Mouse (Mus musculus) megakaryocyte, adult 5-6 weeks (primary cell): ENCODE measurements at regions not wholly inside any gene's neighbourhood (a gene's known extent, or its start where the extent isn't known, plus 50 kb on each side); places are given as distances from the start of the nearest gene placed in this dataset.
A peak's percentile ranks its signal among the peaks of the same experiment; 100 is the strongest.

Experiments used
- ATAC-seq: 2 replicates; pipeline ENCODE4 v1.8.0; 2016; ENCODE audit warnings: mild to moderate bottlenecking, inconsistent platforms; ENCODE audit not compliant: poor library complexity, severe bottlenecking

- ATAC-seq = no peak
Measured at GRCm38 (mm10) chr13:56021716-56022115, 114.4 kb downstream of the H2afy start.

GRCm38 (mm10) chr13:56014006-56014405 is 122.2 kb downstream of the H2afy start:
- peak; percentile 74 for ATAC-seq

- ATAC-seq = no peak
Measured at GRCm38 (mm10) chr13:56010416-56010815, 125.7 kb downstream of the H2afy start.

DNA sequence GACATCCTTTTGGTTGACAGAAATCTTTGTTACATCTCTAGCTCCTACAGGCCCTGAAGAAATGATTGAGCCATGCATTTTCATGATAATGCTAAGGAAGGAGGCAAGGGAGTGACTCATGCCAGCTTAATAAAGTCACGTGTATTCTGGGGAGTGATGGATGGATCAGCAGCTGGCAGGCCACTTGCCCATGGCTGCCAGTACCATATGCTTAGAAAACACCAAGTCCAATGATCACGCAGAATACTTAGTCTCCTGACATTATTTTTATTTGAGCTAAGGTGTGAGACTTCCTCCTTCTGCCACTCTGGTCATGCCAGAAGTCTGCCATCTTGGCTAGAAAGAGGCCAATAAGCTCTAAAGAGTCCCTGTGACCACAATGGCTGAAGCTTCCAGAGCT is 129.3 kb downstream of the H2afy start:
- no peak for ATAC-seq

DNA sequence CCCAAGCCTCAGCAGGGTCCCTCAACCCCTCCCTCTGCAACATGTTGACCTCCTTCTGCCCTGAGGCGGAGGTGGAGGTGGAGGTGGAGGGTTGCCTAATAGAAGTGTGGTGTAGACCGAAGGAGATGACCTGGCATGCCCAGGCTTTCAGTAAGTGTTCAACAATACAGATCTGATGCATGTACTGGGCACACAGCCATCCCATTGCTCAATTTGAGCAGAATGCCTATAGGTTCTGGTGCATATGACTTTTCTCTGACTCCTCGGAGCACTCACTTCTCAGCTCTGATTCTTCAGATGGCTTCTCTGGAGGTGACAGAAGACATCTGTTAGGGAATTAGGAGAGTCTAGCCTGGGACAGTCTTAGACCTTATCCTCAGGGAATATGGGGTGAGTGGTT is 130.4 kb downstream of the H2afy start:
- no peak for ATAC-seq

DNA sequence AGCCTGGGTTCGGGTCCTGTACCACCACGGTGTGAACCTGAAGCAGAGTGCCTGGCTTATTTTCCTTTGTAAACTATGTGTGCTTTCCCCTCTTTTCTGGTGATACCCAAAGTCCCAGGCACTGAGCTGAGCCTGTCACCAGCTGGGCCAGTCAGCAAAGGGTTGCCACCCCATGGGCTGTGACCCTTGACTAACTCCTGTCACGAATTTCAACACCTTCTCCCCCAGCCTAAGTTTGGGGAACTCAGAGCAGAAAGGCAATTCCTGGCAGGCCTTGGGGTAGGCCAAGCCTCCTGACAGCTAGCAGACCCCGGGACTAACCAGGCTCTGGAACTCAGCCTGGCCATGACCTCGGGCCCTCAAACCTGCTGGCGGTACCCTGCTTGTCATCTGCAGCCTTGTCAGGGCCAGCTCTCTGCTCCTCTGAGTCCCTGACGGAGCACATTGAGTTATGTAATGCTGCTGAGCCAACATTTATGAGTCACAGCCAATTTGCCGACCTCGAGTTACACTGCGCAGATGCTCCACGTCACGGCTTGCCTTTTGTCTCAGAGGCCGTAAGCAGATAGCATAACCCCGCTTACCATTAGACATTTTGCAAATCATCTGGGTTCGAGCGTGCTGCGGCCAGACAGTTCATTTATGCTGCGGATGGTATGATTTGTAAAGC is 132.3 kb downstream of the H2afy start:
- peak; percentile 80 for ATAC-seq

- ATAC-seq = no peak
Measured at GRCm38 (mm10) chr13:55995255-55995654, 140.9 kb downstream of the H2afy start.

DNA sequence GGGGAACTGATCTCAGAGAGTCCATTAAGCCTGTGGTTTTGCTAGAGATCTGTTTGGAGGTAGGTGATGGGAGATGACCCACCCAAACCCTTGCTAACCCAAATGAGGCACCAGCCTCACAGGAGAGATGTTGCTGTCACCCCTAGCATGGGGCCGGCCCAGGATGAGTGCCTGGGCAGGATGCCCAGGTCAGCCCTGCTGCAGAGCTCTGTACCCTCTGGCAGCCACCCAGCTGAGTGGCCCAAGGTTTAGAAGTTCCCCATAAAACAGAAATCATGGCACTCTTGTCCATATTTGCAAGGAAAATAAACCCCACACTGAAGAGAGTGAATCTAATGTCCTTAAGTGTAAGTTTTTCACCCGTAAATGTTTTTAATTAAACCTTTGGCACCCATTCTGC is 141.7 kb downstream of the H2afy start:
- ATAC-seq = no peak

DNA sequence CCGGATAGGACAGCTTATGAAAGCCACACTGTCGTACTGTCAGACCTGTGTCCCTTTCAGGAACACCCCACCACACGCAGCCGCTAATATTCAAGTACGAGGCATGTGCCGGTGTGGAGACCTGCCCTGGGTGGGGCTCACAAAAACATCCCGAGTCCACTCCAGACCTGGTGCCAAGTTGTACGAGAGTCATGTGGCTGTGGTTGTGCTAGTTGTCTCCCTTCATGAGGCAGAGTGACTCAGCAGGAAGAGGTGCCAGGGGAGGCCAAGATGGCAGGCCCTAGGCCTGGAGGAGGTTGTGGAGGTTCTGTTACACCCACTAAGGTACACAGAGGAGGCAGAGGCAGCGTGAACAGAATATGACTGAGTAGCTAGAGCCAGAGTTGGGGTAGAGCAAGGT is 143.5 kb downstream of the H2afy start:
- no peak for ATAC-seq

GRCm38 (mm10) chr13:55991216-55991615 is 144.9 kb downstream of the H2afy start:
- ATAC-seq = no peak

DNA sequence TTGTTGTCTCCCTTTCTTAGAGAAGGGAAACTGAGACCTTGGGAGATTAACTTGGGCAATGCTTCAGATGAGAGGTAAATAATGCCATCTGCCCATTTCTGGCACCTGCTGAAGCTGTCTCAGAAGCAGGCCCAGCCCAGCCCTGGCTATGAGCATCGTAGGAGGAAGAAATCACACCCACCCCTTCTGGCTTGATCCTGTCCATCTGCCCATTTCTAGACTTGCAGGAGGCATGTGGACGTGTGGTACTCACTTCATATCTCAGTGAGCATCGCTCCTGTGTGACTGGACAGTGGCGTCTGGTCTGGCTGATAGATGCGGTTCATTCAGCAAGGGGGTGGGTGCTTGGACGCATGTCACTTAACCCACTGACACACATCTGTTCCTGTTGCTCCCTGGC is 146.0 kb downstream of the H2afy start:
- no peak for ATAC-seq

DNA sequence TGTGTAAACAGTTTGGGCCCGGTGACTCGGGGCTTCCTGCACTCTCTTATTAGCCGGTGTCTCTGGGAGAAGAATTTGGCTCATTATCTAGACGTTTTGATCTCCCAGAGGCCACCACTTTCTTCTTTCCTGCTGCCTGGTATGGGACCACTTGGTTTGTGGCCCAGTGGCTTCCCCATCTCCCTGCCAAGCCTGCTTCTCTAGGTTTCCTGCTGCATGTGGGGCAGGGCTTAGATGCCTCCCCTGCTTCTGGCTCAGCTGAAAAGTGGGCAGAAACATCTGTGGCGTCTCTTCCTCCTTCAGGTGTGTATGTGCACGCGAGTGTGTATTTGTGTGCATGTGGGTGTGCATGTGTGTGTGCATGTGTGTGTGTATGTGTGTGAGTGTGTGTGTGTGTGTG is 146.8 kb downstream of the H2afy start:
- no peak for ATAC-seq

- no peak for ATAC-seq
Measured at GRCm38 (mm10) chr13:55985396-55985795, 149.4 kb upstream of the Pitx1 start.

DNA sequence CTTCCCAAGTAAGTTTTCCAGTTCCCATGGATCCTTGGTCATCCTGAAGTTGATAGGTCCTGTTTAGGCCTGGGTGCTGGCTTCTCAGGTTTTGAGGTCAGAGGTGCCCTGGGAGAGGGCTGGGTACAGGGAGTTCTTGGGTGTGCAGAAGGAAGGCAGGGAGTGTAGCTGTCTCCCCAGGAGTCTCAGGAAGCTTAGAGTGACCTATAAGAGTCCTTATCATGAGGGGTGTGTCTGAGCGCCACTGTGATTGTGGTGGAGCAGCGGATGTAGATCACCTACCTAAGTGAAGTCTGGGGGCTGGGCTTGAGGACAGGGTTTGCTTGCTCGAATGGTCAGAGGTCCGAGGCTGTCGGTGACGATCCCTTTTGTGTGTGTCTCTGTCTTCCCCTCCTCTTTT is 148.8 kb upstream of the Pitx1 start:
- no peak for ATAC-seq

DNA sequence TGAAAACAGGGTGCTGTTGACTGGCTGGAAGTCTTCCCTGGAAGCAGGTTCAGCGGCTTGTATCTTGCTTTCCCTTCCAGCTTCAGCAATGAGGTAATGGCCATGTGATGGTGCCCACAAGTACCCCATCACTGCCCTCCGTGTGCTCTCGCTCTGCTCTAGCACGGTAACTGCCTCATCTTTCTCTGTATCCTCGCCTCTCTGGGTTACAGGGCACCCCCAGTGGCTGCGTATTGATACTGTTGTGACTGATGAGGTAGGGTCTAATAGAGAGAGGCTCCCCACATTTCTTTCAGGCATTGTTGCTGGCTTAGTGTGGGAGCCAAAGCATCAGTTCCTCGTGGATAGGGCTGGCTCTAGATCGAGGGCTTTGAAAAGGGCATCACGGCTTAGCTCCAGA is 147.9 kb upstream of the Pitx1 start:
- ATAC-seq = no peak

GRCm38 (mm10) chr13:55981041-55981440 is 145.0 kb upstream of the Pitx1 start:
- no peak for ATAC-seq

- ATAC-seq = no peak
Measured at GRCm38 (mm10) chr13:55977902-55978301, 141.9 kb upstream of the Pitx1 start.

DNA sequence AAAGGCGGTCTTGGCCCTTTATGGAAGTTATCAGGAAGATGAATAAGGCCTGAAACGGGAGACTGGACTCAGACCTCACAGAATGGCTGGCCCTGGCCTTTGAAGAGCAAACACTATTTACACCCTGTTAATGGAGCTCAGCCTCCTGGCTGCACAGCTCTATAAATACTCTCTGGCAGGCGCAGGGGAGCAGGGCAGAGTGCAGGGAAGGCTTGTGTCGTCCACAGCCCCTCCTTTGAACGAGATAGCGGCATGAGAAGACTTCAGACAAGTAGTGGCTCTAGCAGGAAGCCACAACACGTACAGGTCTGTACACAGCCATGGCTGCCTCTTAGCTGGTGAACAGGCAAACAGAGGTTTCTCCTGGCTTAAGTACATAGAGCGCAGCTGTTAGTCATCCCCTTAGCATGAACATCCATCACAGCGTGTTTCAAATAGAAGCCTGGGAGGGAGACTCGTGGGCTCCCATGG is 141.0 kb upstream of the Pitx1 start:
- no peak for ATAC-seq

GRCm38 (mm10) chr13:55974105-55974504 is 138.1 kb upstream of the Pitx1 start:
- ATAC-seq = no peak

DNA sequence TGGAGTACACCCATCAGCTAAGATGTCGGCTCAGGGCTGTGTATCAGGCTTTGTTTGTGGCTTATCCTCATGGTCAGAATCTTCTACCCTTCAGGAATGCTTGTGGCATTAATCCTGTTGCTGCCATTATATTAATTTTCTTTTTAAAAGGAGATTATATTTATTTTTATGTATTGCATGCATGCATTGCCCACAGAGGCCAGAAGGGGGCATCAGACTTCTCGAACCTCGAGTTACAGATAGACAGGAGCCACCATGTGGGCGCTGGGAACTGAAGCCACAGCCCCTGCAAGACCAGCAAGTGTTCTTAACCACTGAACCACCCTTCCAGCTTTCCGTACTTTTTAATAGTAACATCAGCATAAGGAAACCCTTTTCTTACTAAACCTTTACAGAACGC is 134.7 kb upstream of the Pitx1 start:
- ATAC-seq = no peak

DNA sequence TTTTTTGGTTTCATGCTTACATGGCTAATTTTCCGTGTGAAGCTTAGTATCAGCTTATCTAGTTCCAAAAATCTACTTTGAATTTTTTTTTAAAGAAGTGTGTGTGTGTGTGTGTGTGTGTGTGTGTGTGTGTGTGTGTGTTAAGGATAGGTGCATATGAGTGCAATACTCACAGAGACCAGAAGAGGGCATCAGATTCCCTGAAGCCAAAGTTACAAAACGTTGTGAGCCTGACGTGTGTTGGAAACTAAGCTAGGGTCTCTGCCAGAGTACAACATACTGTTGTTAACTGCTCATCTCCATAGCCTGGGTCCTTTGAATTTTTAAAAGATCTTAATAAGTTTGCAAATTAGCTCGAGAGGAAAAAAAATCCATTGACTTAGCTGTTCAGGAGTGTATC is 133.5 kb upstream of the Pitx1 start:
- no peak for ATAC-seq

- no peak for ATAC-seq
Measured at GRCm38 (mm10) chr13:55967151-55967550, 131.2 kb upstream of the Pitx1 start.

DNA sequence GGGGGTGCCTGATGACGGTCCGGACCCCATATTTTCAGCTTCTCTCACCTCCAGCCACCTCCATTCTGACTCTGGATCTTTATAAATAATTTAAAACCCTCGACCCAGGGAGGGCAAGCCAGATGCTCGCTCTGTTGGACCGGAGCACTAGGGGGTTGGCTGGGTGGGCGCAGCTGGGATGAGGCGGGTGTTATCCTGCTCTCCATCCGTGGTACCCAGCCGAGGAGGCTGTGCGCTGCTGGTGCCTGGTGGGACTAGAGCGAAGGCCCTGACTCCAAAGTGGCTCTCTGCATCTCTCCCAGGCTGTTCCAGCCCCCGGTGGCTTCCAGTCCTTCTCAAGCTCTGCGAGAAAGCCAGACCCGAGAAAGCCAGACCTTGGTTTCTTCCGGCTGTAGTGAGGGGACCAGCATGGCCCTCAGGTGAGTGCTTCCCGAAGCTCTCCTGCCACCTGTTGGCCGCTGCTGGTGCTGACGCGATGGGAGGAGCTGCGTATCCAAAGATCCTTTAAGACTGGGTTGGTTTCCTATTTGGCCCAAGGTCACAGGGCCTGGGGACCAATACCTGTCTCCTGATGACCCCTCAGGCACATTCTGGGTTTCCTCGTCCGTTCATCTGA is 127.1 kb upstream of the Pitx1 start:
- peak; percentile 89 for ATAC-seq
